In genomic region chr2:138265356-138266005, GRCm38 (mm10) we compare ENCODE assay signal across 8 mouse cellular contexts. TPM values are rescaled to one million over a fixed set of nuclear protein-coding genes. Genes with fewer than 3 reads are reported as not detected.
DNase-seq lines count a peak whose midpoint lies in the region; ATAC-seq and TF ChIP-seq lines count a peak whose summit lies in the region.

No protein-coding gene starts in this region.

- H3K27me3 ChIP-seq in limb, embryonic 10.5 days (ENCODE audit: low read depth, poor library complexity, severe bottlenecking), result no peaks in the 10 kb centered on the region
- H3K27me3 ChIP-seq in neural tube, embryonic 12.5 days (replicated peaks), result no peaks in the 10 kb centered on the region

- H3K4me1 ChIP-seq in ES-E14 (ENCODE audit: control insufficient read depth in 2 of 2, insufficient read depth in 2 of 2, low read length in 2 of 2, poor library complexity in 1 of 2), result peaks cover 13 to 25% of the 10 kb centered on the region in 2 experiments; a peak in 3 of 4 replicates
- peaks cover 49% of the 10 kb centered on the region for H3K4me1 ChIP-seq in limb, embryonic 10.5 days
- H3K4me1 ChIP-seq in neural tube, embryonic 12.5 days, result peaks cover 20% of the 10 kb centered on the region

- 13% methylated on average over 13 of the region's 13 CpGs for WGBS in limb, embryonic 10.5 days
- WGBS in neural tube, embryonic 12.5 days, result 24% methylated on average over 13 of the region's 13 CpGs

- no peak overlapping the region for H3K9ac ChIP-seq in ES-E14 (ENCODE audit: insufficient read depth, low read depth, low read length, poor library complexity, severe bottlenecking)
- H3K9ac ChIP-seq in neural tube, embryonic 12.5 days, result no peak overlapping the region

- in situ Hi-C loops in ES-E14 (cut with MboI; ENCODE audit: low sequenced_read_pairs in 2 of 2, unreplicated experiment in 2 of 2), result no loop called here

- peak overlapping the region; percentile 52; the same call in 1 of the 2 replicates for H3K27ac ChIP-seq in ES-E14 (ENCODE audit: insufficient read depth, low read depth, low read length, poor library complexity, severe bottlenecking)
- H3K27ac ChIP-seq in limb, embryonic 10.5 days, result peak overlapping the region; percentile 34; the same call in 1 of the 2 replicates
- H3K27ac ChIP-seq in neural tube, embryonic 12.5 days, result no peak overlapping the region

- H3K4me2 ChIP-seq in neural tube, embryonic 12.5 days (replicated peaks), result no peak overlapping the region

- no peaks in the 10 kb centered on the region for H3K9me3 ChIP-seq in ES-E14 (ENCODE audit: control insufficient read depth, insufficient read depth, low read depth, low read length)
- H3K9me3 ChIP-seq in limb, embryonic 10.5 days (replicated peaks), result no peaks in the 10 kb centered on the region
- H3K9me3 ChIP-seq in neural tube, embryonic 12.5 days, result no peaks in the 10 kb centered on the region

- peak; percentile 43 to 59 for DNase-seq in cerebellum, adult 18-20 months
- no peak for DNase-seq in cerebellum, postnatal 4 days (ENCODE audit: low spot score in 2 of 2)
- no peak for DNase-seq in ES-E14 (ENCODE audit: low read depth, low spot score)
- DNase-seq in limb, embryonic 10.5 days (ENCODE audit: low spot score), result no peak
- DNase-seq in layer of hippocampus, postnatal 10 days (ENCODE audit: low spot score in 2 of 2), result no peak
- no peak for DNase-seq in layer of hippocampus, postnatal 36 days

- H3K36me3 ChIP-seq in ES-E14 (ENCODE audit: control insufficient read depth, insufficient read depth, low read length, poor library complexity, severe bottlenecking), result no peaks in the 10 kb centered on the region
- H3K36me3 ChIP-seq in limb, embryonic 10.5 days, result no peaks in the 10 kb centered on the region
- no peaks in the 10 kb centered on the region for H3K36me3 ChIP-seq in neural tube, embryonic 12.5 days

- ATAC-seq in granulocyte monocyte progenitor cell, adult 5-6 weeks (replicated peaks; ENCODE audit: poor library complexity, severe bottlenecking), result peak; percentile 63
- 0 out of 2 replicates have a peak, but pooled peaks have one; percentile 39 for ATAC-seq in neural tube, embryonic 12.5 days (ENCODE audit: low FRiP score, low read depth)

- 0 out of 4 replicates have a peak overlapping the region, but pooled peaks of 1 of the 2 experiments have one; percentile 17 for H3K4me3 ChIP-seq in ES-E14 (ENCODE audit: insufficient read depth in 1 of 2, low read depth in 1 of 2, low read length in 2 of 2, poor library complexity in 1 of 2, severe bottlenecking in 1 of 2)
- peak overlapping the region; percentile 29; the same call in 1 of the 2 replicates for H3K4me3 ChIP-seq in limb, embryonic 10.5 days
- no peak overlapping the region for H3K4me3 ChIP-seq in neural tube, embryonic 12.5 days

TF ChIP-seq in ES-E14, 5 proteins besides CTCF, POLR2A, EP300 and RAD21:
- no peak for TF ChIP-seq ZC3H11A (IDR thresholded peaks at IDR 0.05; ENCODE audit: borderline replicate concordance, low read depth, low read length)
- no peak for TF ChIP-seq MAFK (IDR thresholded peaks at IDR 0.05; ENCODE audit: insufficient read depth, low read depth, low read length)
- TF ChIP-seq CHD2 (IDR thresholded peaks at IDR 0.05; ENCODE audit: low read depth, low read length), result no peak
- no peak for TF ChIP-seq HCFC1 (IDR thresholded peaks at IDR 0.05; ENCODE audit: borderline replicate concordance, insufficient read depth, low read length)
- 0 out of 2 replicates have a peak, but pooled peaks have one; percentile 32 for TF ChIP-seq ZNF384 (IDR thresholded peaks at IDR 0.05; ENCODE audit: low read depth, low read length)

RNA-seq across cellular contexts. Expression of gene Btbd3, which starts 9.1 kb away (rescaled TPM):
- 10.2 and 11.9 TPM in 2 replicates for total RNA-seq in ES-E14 (2012; rRNA removed)
- 2.0 and 3.7 TPM in 2 replicates for total RNA-seq in granulocyte monocyte progenitor cell, adult 5-6 weeks (2014; fragmentation: Nextera tagmentation)
- 1.1 and 1.2 TPM in 2 replicates for total RNA-seq in granulocyte monocyte progenitor cell, adult 5-6 weeks (2017)
- polyA plus RNA-seq in limb, embryonic 10.5 days (2016; fragmentation: Nextera tagmentation; extraction: Ambion mirVana), result 11.3 and 13.5 TPM in 2 replicates
- polyA plus RNA-seq in neural tube, embryonic 12.5 days (2016; fragmentation: Nextera tagmentation; extraction: Ambion mirVana), result 16.3 and 17.0 TPM in 2 replicates
- 100 to 1,000 TPM; 105 to 108 TPM for total RNA-seq in layer of hippocampus, postnatal 10 days (2021)
- 100 to 1,000 TPM; 198 to 207 TPM for total RNA-seq in layer of hippocampus, postnatal 36 days (2021)

Comparison
In these comparisons a context has a peak if more than half of its experiments do, and no peak if none do; other contexts are left out.
1. DNase-seq: peak in cerebellum, adult 18-20 months (2 of 2); none in cerebellum, postnatal 4 days (0 of 2), ES-E14 (single experiment), limb, embryonic 10.5 days (single experiment), layer of hippocampus, postnatal 10 days (0 of 2) and layer of hippocampus, postnatal 36 days (0 of 2).